Mouse (Mus musculus) E14TG2a.4 (cell line): ENCODE measurements around the gene Rapgef4.

Source experiments
- CTCF ChIP-seq: conservative IDR thresholded peaks from 2 replicates; pipeline ENCODE4 v1.5.1; 2014; ENCODE audit warnings: low read length
- NANOG ChIP-seq: IDR thresholded peaks from 2 replicates; pipeline ENCODE4 v1.6.1; 2014; ENCODE audit warnings: borderline replicate concordance, low read length, mixed read lengths
- POU5F1 ChIP-seq: IDR thresholded peaks from 2 replicates; pipeline ENCODE4 v1.6.1; 2014; ENCODE audit warnings: low read length, borderline replicate concordance

DNA sequence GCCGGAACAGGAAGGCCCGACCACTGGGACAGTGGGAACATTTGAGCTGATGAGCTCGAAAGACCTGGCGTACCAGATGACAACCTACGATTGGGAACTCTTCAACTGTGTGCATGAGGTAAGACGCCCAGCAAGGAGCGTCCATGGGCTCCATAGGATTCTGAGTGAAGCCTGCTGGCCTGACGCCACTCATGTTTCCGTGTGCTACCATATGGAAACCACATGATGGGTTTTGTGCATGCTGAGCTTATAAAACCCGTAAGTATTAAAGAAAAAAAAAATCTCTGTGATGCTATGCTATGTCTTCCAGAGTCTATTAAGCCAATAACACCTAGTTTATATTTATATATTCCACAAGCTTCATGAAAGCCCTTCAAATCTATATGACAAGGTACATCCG lies 253.0 kb downstream of the Rapgef4 start:
- no peak for TF ChIP-seq CTCF
- TF ChIP-seq NANOG = no peak
- no peak for TF ChIP-seq POU5F1
